Mouse (Mus musculus) olfactory bulb, adult 2 months (tissue): ENCODE measurements around the gene Mical2.

Source experiments
- CTCF ChIP-seq: fragments of 200-500 bp; IDR thresholded peaks from 2 replicates; pipeline ENCODE4 v1.5.1; 2012; ENCODE audit warnings: low read depth, mild to moderate bottlenecking, low read length, moderate library complexity; ENCODE audit not compliant: insufficient read depth
- POLR2A ChIP-seq: fragments of 200-500 bp; IDR thresholded peaks from 2 replicates; pipeline ENCODE4 v1.6.1; 2012; ENCODE audit warnings: mild to moderate bottlenecking, low read depth, low read length, moderate library complexity; ENCODE audit not compliant: insufficient read depth

GRCm38 (mm10) chr7:112301052-112301451, 75.4 kb downstream of the Mical2 start:
- TF ChIP-seq CTCF (no peak), POLR2A (no peak)
